ENCODE assay signal across 20 mouse cellular contexts in genomic region chr14:11963791-11964190, GRCm38 (mm10).
"Had no signal": no experiment of that assay in that cellular context is flagged by ENCODE, and none has a peak within 500 bp of the region (broad histone marks: within the 10 kb centered on the region; RNA-seq: fewer than 3 reads in every experiment).

No protein-coding gene starts in this region.

- DNase-seq: liver, postnatal 0 days; lung, adult 2 months; lung, postnatal 14 days; lung, postnatal 36 days; midbrain, embryonic 14.5 days; retina, postnatal 1 day; right cerebral cortex, adult 18-20 months; right cerebral cortex, postnatal 25 days; right cerebral cortex, postnatal 4 days; spleen, adult 18-20 months; thymus, adult 18-20 months; thymus, postnatal 14 days; thymus, postnatal 36 days had no signal

- H3K4me1 ChIP-seq: liver, embryonic 15.5 days; lung, embryonic 15.5 days; megakaryocyte, embryonic 14.5 days; neural tube, embryonic 12.5 days had no signal

- ATAC-seq: liver, postnatal 0 days; lung, postnatal 0 days had no signal

- H3K9ac ChIP-seq: liver, embryonic 15.5 days; liver, postnatal 0 days; lung, embryonic 15.5 days; midbrain, embryonic 12.5 days; neural tube, embryonic 12.5 days had no signal

- H3K27ac ChIP-seq: liver, embryonic 15.5 days; lung, embryonic 15.5 days; macrophage; midbrain, embryonic 12.5 days; neural tube, embryonic 12.5 days had no signal

- H3K4me3 ChIP-seq: liver, embryonic 15.5 days; lung, embryonic 15.5 days; megakaryocyte, embryonic 14.5 days; midbrain, embryonic 12.5 days; neural tube, embryonic 12.5 days had no signal

- H3K27me3 ChIP-seq: liver, embryonic 15.5 days; lung, embryonic 15.5 days; megakaryocyte, embryonic 14.5 days; midbrain, embryonic 12.5 days had no signal

- H3K4me2 ChIP-seq: liver, embryonic 15.5 days; lung, embryonic 15.5 days; midbrain, embryonic 12.5 days; neural tube, embryonic 12.5 days had no signal

- H3K36me3 ChIP-seq: liver, embryonic 15.5 days; lung, embryonic 15.5 days; midbrain, embryonic 12.5 days; neural tube, embryonic 12.5 days had no signal

- H3K9me3 ChIP-seq: liver, embryonic 15.5 days; lung, embryonic 15.5 days; megakaryocyte, embryonic 14.5 days; midbrain, embryonic 12.5 days; neural tube, embryonic 12.5 days had no signal
